Mouse (Mus musculus) midbrain, embryonic 12.5 days (tissue): ENCODE results near the gene Hexim1. TPM values are rescaled to one million over a fixed set of nuclear protein-coding genes. Genes with fewer than 3 reads are reported as not detected.

ENCODE experiments used
- ATAC-seq: fragments of 200-750 bp; cut with Nextera tagmentation; 2 replicates; pipeline ENCODE4 v1.8.0; 2017; ENCODE audit warnings: low read depth, moderate TSS enrichment, moderate library complexity; ENCODE audit not compliant: low FRiP score
- H3K27ac ChIP-seq: fragments of 300-500 bp; sonication (generic); replicated peaks from 2 replicates; pipeline ENCODE4 v1.5.1; 2016; ENCODE audit warnings: mild to moderate bottlenecking
- H3K27me3 ChIP-seq: fragments of 300-500 bp; sonication (generic); 2 replicates; pipeline ENCODE4 v1.6.1; 2016; ENCODE audit warnings: mild to moderate bottlenecking
- H3K36me3 ChIP-seq: fragments of 300-500 bp; sonication (generic); 2 replicates; pipeline ENCODE4 v1.6.1; 2016
- H3K4me1 ChIP-seq: fragments of 300-500 bp; sonication (generic); 2 replicates; pipeline ENCODE4 v1.6.1; 2016
- H3K4me2 ChIP-seq: fragments of 300-500 bp; sonication (generic); replicated peaks from 2 replicates; pipeline ENCODE4 v1.6.1; 2016; ENCODE audit warnings: mild to moderate bottlenecking, moderate library complexity
- H3K4me3 ChIP-seq: fragments of 300-500 bp; sonication (generic); 2 replicates; pipeline ENCODE4 v1.5.1; 2016; ENCODE audit warnings: mild to moderate bottlenecking
- H3K9ac ChIP-seq: fragments of 300-500 bp; sonication (generic); replicated peaks from 2 replicates; pipeline ENCODE4 v1.6.1; 2016; ENCODE audit warnings: mild to moderate bottlenecking, moderate library complexity
- H3K9me3 ChIP-seq: fragments of 300-500 bp; sonication (generic); 2 replicates; pipeline ENCODE4 v1.6.1; 2016; ENCODE audit warnings: mild to moderate bottlenecking
- WGBS: fragments of 180-500 bp; shearing (Covaris S2); methylation state at CpG from one replicate; pipeline ENCODE4 v1.1.7; 2016; 5-methylcytosine and 5-hydroxymethylcytosine counted together
- polyA plus RNA-seq: library from polyadenylated mRNA; unstranded; fragments of >200 nt; fragmentation: Nextera tagmentation; extraction: Ambion mirVana; gene quantifications from 2 replicates; pipeline ENCODE4 v1.2.1, GENCODE M21; 2016

Gene Hexim1
- polyA plus RNA-seq, 1 experiment from 2014 or later: 3.1 TPM

DNA sequence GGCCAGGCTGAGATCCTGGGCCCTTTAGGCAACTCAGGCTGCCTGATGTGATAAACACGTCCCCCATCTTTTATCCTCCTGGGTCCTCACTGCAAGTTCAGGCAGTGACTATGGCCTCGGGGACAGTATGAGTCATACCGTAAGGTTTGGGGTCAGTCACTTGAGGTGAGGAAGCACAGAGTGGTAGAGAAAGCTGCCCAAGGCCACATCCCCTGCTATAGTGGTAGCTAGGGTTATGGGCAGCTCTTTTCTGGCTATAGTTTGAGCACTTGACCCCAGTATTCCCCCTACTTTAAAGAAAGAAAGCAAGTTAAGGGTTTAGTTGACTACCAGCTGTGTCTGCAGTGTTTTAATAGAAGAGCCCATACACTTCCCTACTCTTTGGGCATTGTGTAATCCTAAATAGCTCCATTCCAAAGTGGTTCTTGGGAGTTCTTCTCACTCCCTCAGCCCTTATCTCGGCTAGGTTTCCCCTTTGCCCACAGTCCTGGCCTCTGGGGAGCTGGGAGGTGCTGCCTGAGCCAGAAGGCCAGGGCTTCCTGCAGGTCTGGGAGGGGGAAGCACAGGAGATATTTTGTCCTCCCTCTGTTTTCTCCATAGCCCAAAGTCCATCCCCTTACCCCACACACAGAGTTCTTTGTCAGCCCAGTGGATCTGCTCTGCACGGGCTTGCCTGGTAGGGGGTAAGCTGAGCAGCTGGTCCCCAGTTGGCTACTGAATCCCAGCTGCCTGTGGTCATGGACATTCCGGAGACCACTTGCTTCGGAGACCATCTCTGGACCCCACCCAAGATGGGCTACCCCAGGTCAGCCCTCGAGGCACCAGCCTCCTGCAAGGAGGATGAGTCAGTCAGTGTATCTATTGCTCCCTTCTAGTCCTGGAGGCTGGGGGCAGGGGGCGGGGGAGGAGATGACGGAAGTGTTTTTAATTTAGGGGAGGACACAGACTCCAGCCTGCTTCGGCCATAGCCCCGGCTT is 28.6 kb downstream of the Hexim1 start:
- ATAC-seq: no peak
- H3K9me3 ChIP-seq: no peaks in the 10 kb centered on the region
- H3K4me1 ChIP-seq: peaks cover 24% of the 10 kb centered on the region
- no peak overlapping the region for H3K9ac ChIP-seq
- WGBS: 45% methylated on average over 12 of the region's 12 CpGs
- no peaks in the 10 kb centered on the region for H3K27me3 ChIP-seq
- no peak overlapping the region for H3K4me2 ChIP-seq
- H3K36me3 ChIP-seq: 0 out of 2 replicates have a peak, but pooled peaks cover 4% of the 10 kb centered on the region
- no peak overlapping the region for H3K4me3 ChIP-seq
- no peak overlapping the region for H3K27ac ChIP-seq

DNA sequence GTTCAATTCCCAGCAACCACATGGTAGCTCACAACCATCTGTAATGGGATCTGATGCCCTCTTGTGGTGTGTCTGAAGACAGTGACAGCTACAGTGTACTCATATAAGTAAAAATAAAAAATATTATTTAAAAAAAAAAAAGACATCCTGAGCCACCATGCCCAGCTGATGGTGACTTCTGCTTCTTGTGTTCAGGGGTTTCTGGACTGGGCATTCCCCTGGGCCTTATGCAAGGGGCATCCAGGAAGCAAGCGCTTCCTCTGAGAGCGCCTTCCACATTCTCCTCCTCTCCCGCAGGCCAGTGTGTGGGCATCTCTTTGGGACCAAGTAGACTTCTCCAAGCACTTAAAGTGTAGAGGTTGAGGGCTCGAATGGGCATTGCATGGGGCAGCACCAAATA is 30.4 kb downstream of the Hexim1 start:
- Histone ChIP-seq H3K4me3 (no peak overlapping the region), H3K4me2 (no peak overlapping the region)
- WGBS: 91% methylated on average over 4 of the region's 4 CpGs

DNA sequence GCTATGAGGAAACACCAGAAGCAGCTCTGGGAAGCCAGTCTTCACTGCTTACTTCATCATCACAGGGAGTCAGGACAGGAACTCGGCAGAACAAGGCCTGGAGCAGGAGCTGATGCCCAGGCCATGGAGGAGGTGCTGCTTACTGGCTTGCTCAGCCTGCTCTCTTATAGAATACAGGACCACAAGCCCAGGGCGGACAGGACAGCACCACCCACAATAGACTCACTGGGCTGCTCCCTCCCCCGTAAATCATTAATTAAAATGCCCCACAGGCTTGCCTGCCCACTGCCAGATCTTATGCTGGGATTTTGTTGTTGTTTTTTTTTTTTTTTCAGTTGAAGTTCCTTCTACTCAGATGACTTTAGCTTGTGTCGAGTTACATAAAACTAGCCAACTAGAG is 31.7 kb downstream of the Hexim1 start:
- Histone ChIP-seq H3K27ac (no peak overlapping the region), H3K36me3 (no peaks in the 10 kb centered on the region), H3K4me3 (no peak overlapping the region), H3K4me1 (peaks cover 9% of the 10 kb centered on the region), H3K4me2 (no peak overlapping the region), H3K9ac (no peak overlapping the region), H3K9me3 (no peaks in the 10 kb centered on the region), H3K27me3 (no peaks in the 10 kb centered on the region)
- ATAC-seq: no peak
- WGBS: 62% methylated on average over 4 of the region's 4 CpGs

More for the DNA sequence above, 30.4 kb downstream of the Hexim1 start:
- ATAC-seq: no peak
- Histone ChIP-seq H3K9me3 (no peaks in the 10 kb centered on the region), H3K4me1 (peaks cover 20% of the 10 kb centered on the region), H3K36me3 (no peaks in the 10 kb centered on the region), H3K27ac (no peak overlapping the region), H3K9ac (no peak overlapping the region), H3K27me3 (no peaks in the 10 kb centered on the region)

DNA sequence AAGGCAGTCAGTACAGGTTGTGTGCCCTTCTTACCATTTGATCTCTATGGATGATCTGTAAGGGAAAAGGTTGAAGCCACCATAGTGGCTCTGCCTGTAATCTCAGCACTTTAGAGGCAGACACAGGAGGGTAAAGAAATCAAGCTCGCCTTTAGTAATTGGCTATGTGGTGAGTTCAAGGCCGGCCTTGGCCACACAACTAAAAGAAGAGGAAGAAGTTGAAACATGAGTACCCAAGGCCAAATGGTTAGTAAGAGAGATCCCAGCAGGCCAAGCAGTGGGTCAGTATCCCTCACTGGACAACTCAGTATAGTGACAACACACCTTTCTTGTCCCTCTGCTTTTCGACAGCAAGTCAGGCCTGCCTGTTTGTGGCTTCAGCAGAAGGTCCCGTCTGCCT is 33.7 kb downstream of the Hexim1 start:
- no peak for ATAC-seq
- H3K36me3 ChIP-seq: no peaks in the 10 kb centered on the region
- H3K27ac ChIP-seq: no peak overlapping the region

DNA sequence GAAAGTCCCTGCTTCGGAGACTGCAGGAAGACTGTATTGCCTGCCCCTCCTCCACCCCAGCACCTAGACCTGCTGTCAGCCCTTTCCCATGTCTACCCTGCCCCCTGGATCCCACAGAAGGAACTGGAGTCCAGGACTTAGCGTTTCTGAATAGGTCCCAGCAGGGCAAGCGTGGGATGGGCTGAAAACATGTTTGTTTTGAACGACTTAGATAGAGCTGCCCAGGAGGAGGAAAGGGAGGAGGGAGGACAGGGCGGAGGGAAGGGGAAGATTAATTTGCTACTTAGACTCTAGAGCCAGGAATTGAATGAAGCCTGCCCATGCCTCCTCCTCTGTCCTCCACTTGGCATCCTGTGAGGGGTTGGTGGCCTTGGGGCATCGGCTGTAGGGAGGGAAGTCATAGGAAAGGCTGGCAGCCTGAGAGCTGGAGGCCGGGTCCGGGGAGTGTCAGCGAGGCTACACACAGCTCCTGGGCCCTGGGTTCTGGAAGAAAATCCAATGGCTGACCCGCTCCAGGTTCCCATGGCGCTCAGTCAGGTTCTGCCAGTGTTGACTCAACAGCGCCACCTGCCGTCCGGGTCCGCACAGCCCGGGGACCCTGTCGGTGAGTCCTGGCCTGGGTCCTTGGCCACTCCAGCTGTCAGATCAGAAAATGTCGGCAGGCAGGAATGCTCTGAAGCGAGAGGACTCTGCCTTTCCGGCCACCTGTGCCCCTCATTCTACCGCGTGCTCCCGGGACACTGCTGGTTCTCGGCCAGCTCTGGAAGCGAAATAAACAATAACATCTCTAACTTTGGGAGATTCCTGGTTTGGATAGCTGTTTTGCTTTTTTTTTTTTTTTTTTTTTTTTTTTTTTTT is 42.8 kb downstream of the Hexim1 start:
- no peaks in the 10 kb centered on the region for H3K9me3 ChIP-seq
- H3K27me3 ChIP-seq: no peaks in the 10 kb centered on the region
- H3K4me2 ChIP-seq: peak overlapping the region; percentile 44
- H3K27ac ChIP-seq: no peak overlapping the region
- WGBS: under 1% methylated on average over 25 of the region's 25 CpGs
- peak; percentile 91 for ATAC-seq
- no peaks in the 10 kb centered on the region for H3K36me3 ChIP-seq
- H3K4me3 ChIP-seq: peak overlapping the region; percentile 17; the same call in 1 of the 2 replicates
- 0 out of 2 replicates have a peak, but pooled peaks cover 5% of the 10 kb centered on the region for H3K4me1 ChIP-seq
- no peak overlapping the region for H3K9ac ChIP-seq

More for the DNA sequence above, 33.7 kb downstream of the Hexim1 start:
- Histone ChIP-seq H3K4me2 (no peak overlapping the region), H3K9me3 (no peaks in the 10 kb centered on the region), H3K4me1 (peaks cover 2% of the 10 kb centered on the region), H3K4me3 (no peak overlapping the region), H3K27me3 (no peaks in the 10 kb centered on the region), H3K9ac (no peak overlapping the region)
- 95% methylated on average over 4 of the region's 4 CpGs for WGBS

DNA sequence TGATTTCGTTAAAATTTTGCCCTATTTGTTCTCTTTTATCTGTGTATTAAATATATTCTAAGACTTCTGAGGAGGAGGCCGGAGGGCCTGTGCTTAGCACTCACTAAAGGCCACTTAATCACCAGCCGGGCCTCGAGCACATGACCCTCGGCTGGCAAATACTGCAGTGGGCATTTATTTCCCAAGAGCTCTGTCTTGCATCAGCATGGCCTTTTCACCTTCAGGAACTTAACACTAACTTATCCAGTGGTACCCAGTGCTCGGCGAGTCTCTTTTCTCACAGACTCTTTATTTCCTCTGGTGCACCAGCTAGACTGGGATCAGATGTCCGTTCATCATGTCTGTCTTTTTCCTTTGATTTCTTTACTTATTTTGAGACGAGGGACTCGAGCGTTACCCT is 44.7 kb downstream of the Hexim1 start:
- no peak for ATAC-seq
- no peak overlapping the region for H3K27ac ChIP-seq
- H3K9me3 ChIP-seq: no peaks in the 10 kb centered on the region

DNA sequence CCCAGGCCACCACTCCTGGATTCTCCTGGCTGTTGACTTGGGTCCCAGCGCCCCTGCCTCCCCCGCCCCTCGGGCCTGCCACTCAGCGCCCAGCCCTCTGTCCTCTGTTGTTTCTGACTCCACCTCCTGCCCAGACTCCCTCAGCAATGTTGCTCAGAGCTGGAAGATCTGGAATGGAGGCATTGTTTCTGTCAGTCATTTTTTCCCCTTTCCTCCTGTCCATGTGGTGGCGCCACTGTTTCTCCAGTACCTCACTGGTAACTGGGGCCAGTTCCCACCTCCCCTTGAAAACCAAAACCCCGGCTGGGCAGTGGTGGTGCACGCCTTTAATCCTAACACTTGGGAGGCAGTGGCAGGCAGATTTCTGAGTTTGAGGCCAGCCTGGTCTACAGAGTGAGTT is 45.4 kb downstream of the Hexim1 start:
- Histone ChIP-seq H3K9me3 (no peaks in the 10 kb centered on the region), H3K4me1 (0 out of 2 replicates have a peak, but pooled peaks cover 5% of the 10 kb centered on the region), H3K27me3 (no peaks in the 10 kb centered on the region), H3K36me3 (no peaks in the 10 kb centered on the region), H3K4me2 (no peak overlapping the region), H3K9ac (no peak overlapping the region), H3K27ac (no peak overlapping the region), H3K4me3 (no peak overlapping the region)
- no peak for ATAC-seq
- 72% methylated on average over 7 of the region's 7 CpGs for WGBS

More for the DNA sequence above, 44.7 kb downstream of the Hexim1 start:
- H3K9ac ChIP-seq: no peak overlapping the region
- H3K4me3 ChIP-seq: no peak overlapping the region
- no peak overlapping the region for H3K4me2 ChIP-seq
- no peaks in the 10 kb centered on the region for H3K27me3 ChIP-seq
- H3K36me3 ChIP-seq: no peaks in the 10 kb centered on the region
- WGBS: 89% methylated on average over 11 of the region's 11 CpGs
- 0 out of 2 replicates have a peak, but pooled peaks cover 5% of the 10 kb centered on the region for H3K4me1 ChIP-seq

DNA sequence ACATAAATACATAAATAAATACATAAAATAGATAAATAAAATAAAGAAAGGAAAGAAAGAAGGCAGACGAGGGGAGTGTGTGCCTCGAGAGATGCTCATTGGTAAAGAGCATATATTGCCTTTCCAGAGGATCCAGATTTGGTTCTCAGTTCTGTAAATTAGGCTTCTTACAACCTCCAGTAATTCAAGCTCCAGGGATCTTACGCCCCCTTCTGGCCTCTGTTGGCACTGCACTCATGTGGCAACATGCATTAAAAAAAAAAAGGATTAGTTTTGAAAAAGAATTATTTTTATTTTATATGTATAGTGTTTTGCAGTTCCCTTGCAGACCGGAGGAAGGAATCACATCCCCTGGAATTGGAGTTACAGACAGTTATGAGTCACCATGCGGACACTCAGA is 46.1 kb downstream of the Hexim1 start:
- Histone ChIP-seq H3K4me1 (0 out of 2 replicates have a peak, but pooled peaks cover 5% of the 10 kb centered on the region), H3K4me2 (no peak overlapping the region), H3K4me3 (no peak overlapping the region), H3K27me3 (no peaks in the 10 kb centered on the region; the same call in 1 of the 2 replicates), H3K36me3 (no peaks in the 10 kb centered on the region), H3K27ac (no peak overlapping the region), H3K9me3 (no peaks in the 10 kb centered on the region), H3K9ac (no peak overlapping the region)
- ATAC-seq: no peak
- 91% methylated on average over 5 of the region's 5 CpGs for WGBS

DNA sequence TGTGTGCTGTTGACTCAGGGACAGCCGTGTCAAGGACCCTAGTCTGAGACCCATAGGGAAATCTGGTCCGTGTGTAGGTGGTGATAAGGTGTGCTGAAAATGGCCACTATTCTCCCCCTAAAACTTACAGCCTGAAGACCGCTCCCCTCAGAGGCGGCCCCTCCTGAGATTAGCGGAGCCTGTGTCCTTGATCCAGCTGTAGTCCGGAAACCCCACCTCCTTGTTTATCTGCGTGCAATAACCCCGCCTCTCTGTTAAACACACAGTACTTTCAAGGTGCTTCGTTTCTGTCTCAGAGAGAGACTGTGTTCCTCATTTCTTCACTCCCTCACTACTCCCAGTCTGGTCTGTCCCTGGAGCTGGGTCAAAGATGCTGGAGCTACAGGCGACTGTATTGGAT is 48.4 kb downstream of the Hexim1 start:
- H3K9me3 ChIP-seq: no peaks in the 10 kb centered on the region
- no peak overlapping the region for H3K4me3 ChIP-seq
- H3K4me2 ChIP-seq: no peak overlapping the region
- H3K9ac ChIP-seq: no peak overlapping the region
- H3K36me3 ChIP-seq: no peaks in the 10 kb centered on the region
- H3K4me1 ChIP-seq: no peaks in the 10 kb centered on the region
- H3K27ac ChIP-seq: no peak overlapping the region
- no peak for ATAC-seq
- H3K27me3 ChIP-seq: peaks cover 6% of the 10 kb centered on the region
- 33% methylated on average over 10 of the region's 10 CpGs for WGBS

DNA sequence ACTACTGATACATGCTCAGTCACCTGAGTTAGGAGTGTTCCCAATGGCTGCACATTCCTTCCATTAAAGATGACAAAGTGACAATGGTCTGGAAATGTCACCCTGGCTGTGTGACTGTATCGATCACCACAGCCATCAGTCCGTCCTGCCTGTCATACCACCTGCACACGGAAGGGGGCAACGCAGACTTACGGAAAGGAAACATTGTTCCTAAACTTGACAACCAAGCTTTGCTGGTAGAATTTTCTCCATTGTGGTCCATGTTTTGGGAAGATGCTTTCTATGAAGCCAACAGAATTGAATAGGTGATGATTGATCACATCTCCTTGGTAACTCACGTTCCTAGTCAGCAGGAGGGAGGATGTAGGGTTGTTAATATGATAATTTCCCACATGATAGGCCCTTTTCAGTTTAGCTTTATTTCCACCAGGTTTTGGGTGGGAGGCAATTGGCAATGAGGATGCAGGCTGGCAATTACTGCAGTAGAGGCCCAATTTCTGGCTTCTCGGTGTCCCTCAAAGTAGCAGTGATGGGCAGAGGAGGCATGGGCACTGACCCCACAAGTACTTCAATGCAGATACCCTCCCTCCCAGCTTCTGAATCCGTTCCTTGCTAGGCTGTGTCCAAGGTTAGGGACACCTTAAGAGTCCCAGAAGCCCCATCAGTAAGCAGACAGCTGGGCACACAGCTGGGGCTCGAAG is 52.8 kb downstream of the Hexim1 start:
- no peaks in the 10 kb centered on the region for H3K9me3 ChIP-seq
- 29% methylated on average over 9 of the region's 9 CpGs for WGBS
- H3K27ac ChIP-seq: no peak overlapping the region
- H3K9ac ChIP-seq: no peak overlapping the region
- no peak overlapping the region for H3K4me2 ChIP-seq
- no peak overlapping the region for H3K4me3 ChIP-seq
- H3K36me3 ChIP-seq: no peaks in the 10 kb centered on the region
- H3K27me3 ChIP-seq: peaks cover 50% of the 10 kb centered on the region
- ATAC-seq: no peak
- H3K4me1 ChIP-seq: peaks cover 12% of the 10 kb centered on the region
